Comparison of ENCODE assay signal across 10 mouse cellular contexts in the genomic region with DNA sequence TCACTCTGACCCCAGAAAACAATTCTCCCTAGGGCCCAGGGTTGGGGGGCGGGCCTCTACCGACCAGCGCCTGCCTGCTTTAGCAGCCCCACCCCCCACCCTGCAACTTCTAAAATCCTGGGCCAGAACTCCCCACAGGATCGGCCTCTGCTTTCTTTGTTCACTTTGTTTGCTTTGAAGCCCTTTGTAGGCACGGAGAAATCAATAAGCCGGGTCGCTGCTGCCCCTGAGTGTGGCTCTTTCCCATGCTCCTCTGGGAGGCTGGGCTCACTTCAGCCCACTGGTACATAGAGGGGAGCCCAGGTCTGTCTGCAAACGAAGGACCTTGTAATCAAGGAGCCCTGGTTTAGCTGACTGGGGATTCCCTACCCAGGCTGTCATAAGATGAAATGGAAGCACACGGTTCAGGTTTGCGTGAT. TPM values are rescaled to one million over a fixed set of nuclear protein-coding genes. Genes with fewer than 3 reads are reported as not detected.
DNase-seq lines count a peak whose midpoint lies in the region; ATAC-seq and TF ChIP-seq lines count a peak whose summit lies in the region.
"Had no signal": no experiment of that assay in that cellular context is flagged by ENCODE, and none has a peak within 500 bp of the region (broad histone marks: within the 10 kb centered on the region; RNA-seq: fewer than 3 reads in every experiment).

No protein-coding gene starts in this region.

- peak; percentile 63 for DNase-seq in forebrain, embryonic 11.5 days (ENCODE audit: low spot score)
- DNase-seq in forebrain, postnatal 0 days, result no peak
- peak; percentile 32 for DNase-seq in embryonic facial prominence, embryonic 10.5 days (ENCODE audit: low spot score)
- DNase-seq in limb, embryonic 11.5 days (ENCODE audit: low spot score), result peak; percentile 38
- DNase-seq in midbrain, postnatal 0 days (ENCODE audit: low spot score), result no peak
- no peak for DNase-seq in thymus, postnatal 14 days
- DNase-seq in ovary, adult 18-20 months (ENCODE audit: low spot score), result no peak
- DNase-seq in gastrocnemius, adult 18-20 months (ENCODE audit: low spot score), result no peak
- DNase-seq: cerebellum, adult 9-10 months had no signal

- ATAC-seq in forebrain, embryonic 11.5 days (replicated peaks; ENCODE audit: low FRiP score), result peak; percentile 57
- no peak for ATAC-seq in forebrain, postnatal 0 days
- no peak for ATAC-seq in limb, embryonic 11.5 days (ENCODE audit: insufficient number of reproducible peaks, low FRiP score, low TSS enrichment, low read depth)
- ATAC-seq in midbrain, postnatal 0 days (ENCODE audit: low FRiP score), result no peak

- peaks cover 5% of the 10 kb centered on the region; the same call in 1 of the 2 replicates for H3K4me1 ChIP-seq in forebrain, embryonic 11.5 days (replicated peaks; ENCODE audit: control insufficient read depth, insufficient read depth, low read length)
- H3K4me1 ChIP-seq in forebrain, postnatal 0 days (ENCODE audit: insufficient read depth), result 0 out of 2 replicates have a peak, but pooled peaks cover 3% of the 10 kb centered on the region
- peaks cover 26% of the 10 kb centered on the region for H3K4me1 ChIP-seq in embryonic facial prominence, embryonic 10.5 days
- H3K4me1 ChIP-seq in limb, embryonic 11.5 days (ENCODE audit: control insufficient read depth, insufficient read depth, low read length), result peaks cover 11% of the 10 kb centered on the region; the same call in 1 of the 2 replicates
- H3K4me1 ChIP-seq in midbrain, postnatal 0 days (ENCODE audit: insufficient read depth, low read length), result 0 out of 2 replicates have a peak, but pooled peaks cover 4% of the 10 kb centered on the region

- H3K4me3 ChIP-seq in forebrain, embryonic 11.5 days (ENCODE audit: low read depth, low read length), result no peak overlapping the region
- no peak overlapping the region for H3K4me3 ChIP-seq in forebrain, postnatal 0 days (ENCODE audit: low read depth, low read length)
- peak overlapping the region; percentile 26 for H3K4me3 ChIP-seq in embryonic facial prominence, embryonic 10.5 days
- H3K4me3 ChIP-seq in limb, embryonic 11.5 days (ENCODE audit: low read depth, low read length), result no peak overlapping the region
- no peak overlapping the region for H3K4me3 ChIP-seq in midbrain, postnatal 0 days (ENCODE audit: low read depth, low read length)
- H3K4me3 ChIP-seq: myocyte had no signal

- TF ChIP-seq CTCF in forebrain, postnatal 0 days (IDR thresholded peaks at IDR 0.05; ENCODE audit: low read depth), result no peak
- TF ChIP-seq CTCF in midbrain, postnatal 0 days (IDR thresholded peaks at IDR 0.05), result no peak

- H3K27ac ChIP-seq in forebrain, embryonic 11.5 days (ENCODE audit: low read depth, low read length), result peak overlapping the region; percentile 47
- no peak overlapping the region for H3K27ac ChIP-seq in forebrain, postnatal 0 days (ENCODE audit: low read depth, low read length)
- H3K27ac ChIP-seq in embryonic facial prominence, embryonic 10.5 days (replicated peaks), result peak overlapping the region; percentile 52
- H3K27ac ChIP-seq in limb, embryonic 11.5 days (replicated peaks; ENCODE audit: low read depth, low read length), result no peak overlapping the region
- peak overlapping the region; percentile 70 for H3K27ac ChIP-seq in midbrain, postnatal 0 days (ENCODE audit: low read depth, low read length)

- whole genome bisulfite sequencing in forebrain, embryonic 11.5 days, result 7% methylated on average over 10 of the region's 10 CpGs
- WGBS in forebrain, postnatal 0 days, result 8% methylated on average over 10 of the region's 10 CpGs
- WGBS in embryonic facial prominence, embryonic 10.5 days, result 11% methylated on average over 10 of the region's 10 CpGs
- WGBS in limb, embryonic 11.5 days, result 14% methylated on average over 10 of the region's 10 CpGs
- 6% methylated on average over 10 of the region's 10 CpGs for WGBS in midbrain, postnatal 0 days

- H3K4me2 ChIP-seq in forebrain, embryonic 11.5 days (ENCODE audit: low read depth, low read length, severe bottlenecking), result peak overlapping the region; percentile 31
- no peak overlapping the region for H3K4me2 ChIP-seq in forebrain, postnatal 0 days (ENCODE audit: low read depth)
- peak overlapping the region; percentile 18; the same call in 1 of the 2 replicates for H3K4me2 ChIP-seq in limb, embryonic 11.5 days (ENCODE audit: low read depth, severe bottlenecking)
- H3K4me2 ChIP-seq in midbrain, postnatal 0 days (ENCODE audit: low read depth, low read length, poor library complexity, severe bottlenecking), result peak overlapping the region; percentile 2; the same call in 1 of the 2 replicates

- no peaks in the 10 kb centered on the region for H3K27me3 ChIP-seq in forebrain, embryonic 11.5 days (ENCODE audit: control insufficient read depth, insufficient read depth, low read length)
- no peaks in the 10 kb centered on the region for H3K27me3 ChIP-seq in forebrain, postnatal 0 days (ENCODE audit: insufficient read depth, low read length)
- no peaks in the 10 kb centered on the region for H3K27me3 ChIP-seq in embryonic facial prominence, embryonic 10.5 days (replicated peaks; ENCODE audit: low read depth, poor library complexity, severe bottlenecking)
- no peaks in the 10 kb centered on the region for H3K27me3 ChIP-seq in limb, embryonic 11.5 days (ENCODE audit: control insufficient read depth, insufficient read depth, low read length)
- no peaks in the 10 kb centered on the region for H3K27me3 ChIP-seq in midbrain, postnatal 0 days (ENCODE audit: insufficient read depth, low read length)

- H3K36me3 ChIP-seq in forebrain, embryonic 11.5 days (ENCODE audit: control insufficient read depth, insufficient read depth, low read length), result no peaks in the 10 kb centered on the region
- H3K36me3 ChIP-seq in forebrain, postnatal 0 days (ENCODE audit: insufficient read depth), result no peaks in the 10 kb centered on the region
- no peaks in the 10 kb centered on the region for H3K36me3 ChIP-seq in embryonic facial prominence, embryonic 10.5 days (replicated peaks)
- H3K36me3 ChIP-seq in limb, embryonic 11.5 days (ENCODE audit: control insufficient read depth, insufficient read depth, low read length), result no peaks in the 10 kb centered on the region
- H3K36me3 ChIP-seq in midbrain, postnatal 0 days (ENCODE audit: insufficient read depth, low read length), result no peaks in the 10 kb centered on the region

- no peaks in the 10 kb centered on the region for H3K9me3 ChIP-seq in forebrain, embryonic 11.5 days (ENCODE audit: control insufficient read depth, low read length)
- H3K9me3 ChIP-seq in forebrain, postnatal 0 days (ENCODE audit: low read length), result no peaks in the 10 kb centered on the region
- H3K9me3 ChIP-seq in embryonic facial prominence, embryonic 10.5 days, result no peaks in the 10 kb centered on the region
- no peaks in the 10 kb centered on the region for H3K9me3 ChIP-seq in limb, embryonic 11.5 days (ENCODE audit: control insufficient read depth, low read length)
- no peaks in the 10 kb centered on the region for H3K9me3 ChIP-seq in midbrain, postnatal 0 days (ENCODE audit: low read length)

- peak overlapping the region; percentile 37 for H3K9ac ChIP-seq in forebrain, embryonic 11.5 days (ENCODE audit: low read length)
- H3K9ac ChIP-seq in forebrain, postnatal 0 days, result no peak overlapping the region
- peak overlapping the region; percentile 50 for H3K9ac ChIP-seq in limb, embryonic 11.5 days (ENCODE audit: low read length)
- no peak overlapping the region for H3K9ac ChIP-seq in midbrain, postnatal 0 days (replicated peaks; ENCODE audit: low read length, poor library complexity, severe bottlenecking)

RNA-seq across cellular contexts. Expression of gene Lsm11, which starts 23.2 kb away (rescaled TPM):
- 8.9 and 11.0 TPM in 2 replicates for polyA plus RNA-seq in forebrain, embryonic 11.5 days (2014; fragmentation: Nextera tagmentation; extraction: Ambion mirVana)
- total RNA-seq in forebrain, postnatal 0 days (2014; rRNA removed), result 60.9 and 61.7 TPM in 2 replicates
- 14.7 and 23.6 TPM in 2 replicates for polyA plus RNA-seq in forebrain, postnatal 0 days (2015; fragmentation: Nextera tagmentation; extraction: Ambion mirVana)
- polyA plus RNA-seq in embryonic facial prominence, embryonic 10.5 days (2016; fragmentation: Nextera tagmentation; extraction: Ambion mirVana), result 6.4 and 7.3 TPM in 2 replicates
- polyA plus RNA-seq in limb, embryonic 11.5 days (2014; fragmentation: Nextera tagmentation; extraction: Ambion mirVana), result 8.0 and 9.6 TPM in 2 replicates
- 89.2 and 106 TPM in 2 replicates for total RNA-seq in midbrain, postnatal 0 days (2014; rRNA removed)
- polyA plus RNA-seq in midbrain, postnatal 0 days (2015; fragmentation: Nextera tagmentation; extraction: Ambion mirVana), result 31.8 and 32.9 TPM in 2 replicates
- 1 to 10 TPM; 2.3 TPM for total RNA-seq in gastrocnemius, adult 18-20 months (2021)

RNA-seq across cellular contexts. Expression of gene Thg1l, which starts 33.8 kb away (rescaled TPM):
- polyA plus RNA-seq in forebrain, embryonic 11.5 days (2014; fragmentation: Nextera tagmentation; extraction: Ambion mirVana), result 14.1 and 16.0 TPM in 2 replicates
- total RNA-seq in forebrain, postnatal 0 days (2014; rRNA removed), result 12.2 and 13.2 TPM in 2 replicates
- 8.0 and 10.1 TPM in 2 replicates for polyA plus RNA-seq in forebrain, postnatal 0 days (2015; fragmentation: Nextera tagmentation; extraction: Ambion mirVana)
- 16.6 and 16.7 TPM in 2 replicates for polyA plus RNA-seq in embryonic facial prominence, embryonic 10.5 days (2016; fragmentation: Nextera tagmentation; extraction: Ambion mirVana)
- 12.1 and 14.3 TPM in 2 replicates for polyA plus RNA-seq in limb, embryonic 11.5 days (2014; fragmentation: Nextera tagmentation; extraction: Ambion mirVana)
- total RNA-seq in midbrain, postnatal 0 days (2014; rRNA removed), result 11.1 TPM in 2 replicates
- polyA plus RNA-seq in midbrain, postnatal 0 days (2015; fragmentation: Nextera tagmentation; extraction: Ambion mirVana), result 8.8 TPM in 2 replicates
- total RNA-seq in gastrocnemius, adult 18-20 months (2021), result 1 to 10 TPM; 3.7 to 3.9 TPM

RNA-seq across cellular contexts. Expression of gene Sox30, which starts 58.6 kb away (rescaled TPM):
- polyA plus RNA-seq in forebrain, embryonic 11.5 days (2014; fragmentation: Nextera tagmentation; extraction: Ambion mirVana), result 0.17 and 0.37 TPM in 2 replicates
- total RNA-seq in forebrain, postnatal 0 days (2014; rRNA removed), result 0.23 and 0.57 TPM in 2 replicates
- polyA plus RNA-seq in forebrain, postnatal 0 days (2015; fragmentation: Nextera tagmentation; extraction: Ambion mirVana), result 0.10 and 0.13 TPM in 2 replicates
- polyA plus RNA-seq in embryonic facial prominence, embryonic 10.5 days (2016; fragmentation: Nextera tagmentation; extraction: Ambion mirVana), result 0.12 and 0.13 TPM in 2 replicates
- 0.20 and 0.23 TPM in 2 replicates for polyA plus RNA-seq in limb, embryonic 11.5 days (2014; fragmentation: Nextera tagmentation; extraction: Ambion mirVana)
- 0.16 and 0.47 TPM in 2 replicates for total RNA-seq in midbrain, postnatal 0 days (2014; rRNA removed)
- polyA plus RNA-seq in midbrain, postnatal 0 days (2015; fragmentation: Nextera tagmentation; extraction: Ambion mirVana), result 0.06 and 0.07 TPM in 2 replicates
- total RNA-seq in gastrocnemius, adult 18-20 months (2021), result not detected
- polyA plus RNA-seq: myocyte had no signal

Comparison
In these comparisons a context has a peak if more than half of its experiments do, and no peak if none do; other contexts are left out.
1. DNase-seq: peak in forebrain, embryonic 11.5 days (single experiment), embryonic facial prominence, embryonic 10.5 days (single experiment) and limb, embryonic 11.5 days (single experiment); none in forebrain, postnatal 0 days (single experiment), midbrain, postnatal 0 days (single experiment), thymus, postnatal 14 days (single experiment), ovary, adult 18-20 months (single experiment) and gastrocnemius, adult 18-20 months (single experiment).
2. H3K27ac ChIP-seq: peak in forebrain, embryonic 11.5 days (single experiment), embryonic facial prominence, embryonic 10.5 days (single experiment) and midbrain, postnatal 0 days (single experiment); none in forebrain, postnatal 0 days (single experiment) and limb, embryonic 11.5 days (single experiment).
3. H3K9ac ChIP-seq: peak in forebrain, embryonic 11.5 days (single experiment) and limb, embryonic 11.5 days (single experiment); none in forebrain, postnatal 0 days (single experiment) and midbrain, postnatal 0 days (single experiment).